Mouse (Mus musculus) midbrain, embryonic 12.5 days (tissue): ENCODE measurements at regions not wholly inside any gene's neighbourhood (a gene's known extent, or its start where the extent isn't known, plus 50 kb on each side); places are given as distances from the start of the nearest gene placed in this dataset.

Experiments
- ATAC-seq: fragments of 200-750 bp; cut with Nextera tagmentation; 2 replicates; pipeline ENCODE4 v1.8.0; 2017; ENCODE audit warnings: low read depth, moderate TSS enrichment, moderate library complexity; ENCODE audit not compliant: low FRiP score
- H3K27ac ChIP-seq: fragments of 300-500 bp; sonication (generic); replicated peaks from 2 replicates; pipeline ENCODE4 v1.5.1; 2016; ENCODE audit warnings: mild to moderate bottlenecking
- H3K27me3 ChIP-seq: fragments of 300-500 bp; sonication (generic); 2 replicates; pipeline ENCODE4 v1.6.1; 2016; ENCODE audit warnings: mild to moderate bottlenecking
- H3K36me3 ChIP-seq: fragments of 300-500 bp; sonication (generic); 2 replicates; pipeline ENCODE4 v1.6.1; 2016
- H3K4me1 ChIP-seq: fragments of 300-500 bp; sonication (generic); 2 replicates; pipeline ENCODE4 v1.6.1; 2016
- H3K4me2 ChIP-seq: fragments of 300-500 bp; sonication (generic); replicated peaks from 2 replicates; pipeline ENCODE4 v1.6.1; 2016; ENCODE audit warnings: mild to moderate bottlenecking, moderate library complexity
- H3K4me3 ChIP-seq: fragments of 300-500 bp; sonication (generic); 2 replicates; pipeline ENCODE4 v1.5.1; 2016; ENCODE audit warnings: mild to moderate bottlenecking
- H3K9ac ChIP-seq: fragments of 300-500 bp; sonication (generic); replicated peaks from 2 replicates; pipeline ENCODE4 v1.6.1; 2016; ENCODE audit warnings: mild to moderate bottlenecking, moderate library complexity
- H3K9me3 ChIP-seq: fragments of 300-500 bp; sonication (generic); 2 replicates; pipeline ENCODE4 v1.6.1; 2016; ENCODE audit warnings: mild to moderate bottlenecking
- WGBS: fragments of 180-500 bp; shearing (Covaris S2); methylation state at CpG from one replicate; pipeline ENCODE4 v1.1.7; 2016; 5-methylcytosine and 5-hydroxymethylcytosine counted together

GRCm38 (mm10) chr17:68982094-68982493, 93.4 kb upstream of the Epb41l3 start:
- Histone ChIP-seq H3K27ac (no peak overlapping the region), H3K4me2 (no peak overlapping the region), H3K4me3 (no peak overlapping the region), H3K4me1 (no peaks in the 10 kb centered on the region), H3K27me3 (no peaks in the 10 kb centered on the region), H3K9ac (no peak overlapping the region), H3K36me3 (no peaks in the 10 kb centered on the region), H3K9me3 (no peaks in the 10 kb centered on the region)
- no peak for ATAC-seq
- 87% methylated on average over 6 of the region's 6 CpGs for WGBS

- Histone ChIP-seq H3K27ac (no peak overlapping the region), H3K4me3 (no peak overlapping the region), H3K4me1 (0 out of 2 replicates have a peak, but pooled peaks cover 2% of the 10 kb centered on the region), H3K36me3 (no peaks in the 10 kb centered on the region), H3K4me2 (no peak overlapping the region), H3K9me3 (no peaks in the 10 kb centered on the region), H3K27me3 (no peaks in the 10 kb centered on the region), H3K9ac (no peak overlapping the region)
- WGBS: 97% methylated on average over 3 of the region's 3 CpGs
- no peak for ATAC-seq
Measured at GRCm38 (mm10) chr17:68999913-69000312, 75.6 kb upstream of the Epb41l3 start.

- H3K4me1 ChIP-seq: 0 out of 2 replicates have a peak, but pooled peaks cover 2% of the 10 kb centered on the region
- H3K9ac ChIP-seq: no peak overlapping the region
- no peak overlapping the region for H3K27ac ChIP-seq
- no peaks in the 10 kb centered on the region for H3K36me3 ChIP-seq
- no peak for ATAC-seq
- no peak overlapping the region for H3K4me2 ChIP-seq
- H3K27me3 ChIP-seq: no peaks in the 10 kb centered on the region
- no peak overlapping the region for H3K4me3 ChIP-seq
- no peaks in the 10 kb centered on the region for H3K9me3 ChIP-seq
- 78% methylated on average over 7 of the region's 7 CpGs for WGBS
Measured at GRCm38 (mm10) chr17:69004051-69004450, 71.4 kb upstream of the Epb41l3 start.

GRCm38 (mm10) chr17:69006272-69006671, 69.2 kb upstream of the Epb41l3 start:
- no peaks in the 10 kb centered on the region for H3K9me3 ChIP-seq
- H3K9ac ChIP-seq: no peak overlapping the region
- peak; percentile 44; the same call in 1 of the 2 replicates for ATAC-seq
- no peak overlapping the region for H3K4me3 ChIP-seq
- H3K4me2 ChIP-seq: no peak overlapping the region
- H3K36me3 ChIP-seq: no peaks in the 10 kb centered on the region
- no peaks in the 10 kb centered on the region for H3K27me3 ChIP-seq
- WGBS: 33% methylated on average over 9 of the region's 9 CpGs
- no peak overlapping the region for H3K27ac ChIP-seq
- H3K4me1 ChIP-seq: 0 out of 2 replicates have a peak, but pooled peaks cover 2% of the 10 kb centered on the region
